Mouse (Mus musculus): ENCODE results near the gene Fgfbp3. TPM values are rescaled to one million over a fixed set of nuclear protein-coding genes. Genes with fewer than 3 reads are reported as not detected.

Fgfbp3 gene
- polyA plus RNA-seq, 1 experiment from 2014 or later, result 3.1 TPM

DNA sequence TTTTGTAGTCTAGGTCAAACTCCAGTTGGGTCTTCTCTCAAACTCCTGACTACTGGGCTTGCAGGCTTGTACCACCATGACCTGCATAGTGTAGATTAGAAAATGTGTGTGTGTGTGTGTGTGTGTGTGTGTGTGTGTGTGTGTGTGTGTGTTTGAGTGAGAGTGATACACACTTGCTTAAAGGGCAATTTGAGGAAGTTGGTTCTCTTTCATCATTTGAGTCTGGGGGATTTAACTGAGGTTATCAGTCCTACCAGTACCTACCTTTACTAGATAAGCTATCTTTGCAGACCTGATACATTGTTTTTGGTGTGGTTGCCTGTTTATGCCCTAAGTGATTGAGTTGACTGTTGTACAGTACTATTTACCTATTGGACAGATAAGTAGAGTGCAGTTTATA is 12.7 kb upstream of the Fgfbp3 start:
- ATAC-seq (ENCODE audit: insufficient read depth, low FRiP score), result no peak
- no peak overlapping the region for H3K4me2 ChIP-seq (ENCODE audit: low read depth, low read length)
- no peak overlapping the region for H3K27ac ChIP-seq (ENCODE audit: low read length)
- no peak overlapping the region for H3K9ac ChIP-seq (ENCODE audit: low read length)
- no peaks in the 10 kb centered on the region for H3K27me3 ChIP-seq (ENCODE audit: control insufficient read depth, insufficient read depth, low read length)
- peaks cover 2% of the 10 kb centered on the region for H3K4me1 ChIP-seq (ENCODE audit: control insufficient read depth, insufficient read depth, low read length)
- H3K36me3 ChIP-seq (ENCODE audit: control insufficient read depth, insufficient read depth, low read length), result no peaks in the 10 kb centered on the region
- H3K4me3 ChIP-seq (replicated peaks; ENCODE audit: low read length), result no peak overlapping the region
- no peaks in the 10 kb centered on the region for H3K9me3 ChIP-seq (replicated peaks; ENCODE audit: control insufficient read depth, low read length)

DNA sequence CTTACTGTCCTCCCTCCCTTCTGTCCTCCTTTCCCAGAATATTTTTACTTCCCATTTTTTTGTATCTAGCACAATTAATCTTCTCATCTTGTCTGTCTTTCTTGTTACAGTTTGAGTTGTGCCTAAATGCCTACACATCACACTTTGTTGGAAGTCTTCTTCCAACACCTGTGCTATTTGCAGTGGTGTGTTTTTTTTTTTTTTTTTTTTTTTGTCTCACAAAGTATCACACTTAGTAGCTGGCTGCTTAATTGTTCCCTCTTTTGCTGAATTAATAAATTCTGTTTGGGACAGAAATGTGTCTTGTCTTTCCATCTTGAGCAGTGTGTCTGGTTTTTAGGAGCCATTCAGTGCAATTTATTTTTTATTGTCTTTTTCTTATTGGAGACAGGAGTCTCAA is 10.4 kb upstream of the Fgfbp3 start:
- Histone ChIP-seq H3K9me3 (replicated peaks; ENCODE audit: control insufficient read depth, low read length) (no peaks in the 10 kb centered on the region), H3K4me2 (ENCODE audit: low read depth, low read length) (no peak overlapping the region), H3K4me3 (replicated peaks; ENCODE audit: low read length) (no peak overlapping the region), H3K27me3 (ENCODE audit: control insufficient read depth, insufficient read depth, low read length) (no peaks in the 10 kb centered on the region), H3K27ac (ENCODE audit: low read length) (no peak overlapping the region), H3K9ac (ENCODE audit: low read length) (no peak overlapping the region), H3K36me3 (ENCODE audit: control insufficient read depth, insufficient read depth, low read length) (no peaks in the 10 kb centered on the region), H3K4me1 (ENCODE audit: control insufficient read depth, insufficient read depth, low read length) (peaks cover 8% of the 10 kb centered on the region)
- no peak for ATAC-seq (ENCODE audit: insufficient read depth, low FRiP score)

DNA sequence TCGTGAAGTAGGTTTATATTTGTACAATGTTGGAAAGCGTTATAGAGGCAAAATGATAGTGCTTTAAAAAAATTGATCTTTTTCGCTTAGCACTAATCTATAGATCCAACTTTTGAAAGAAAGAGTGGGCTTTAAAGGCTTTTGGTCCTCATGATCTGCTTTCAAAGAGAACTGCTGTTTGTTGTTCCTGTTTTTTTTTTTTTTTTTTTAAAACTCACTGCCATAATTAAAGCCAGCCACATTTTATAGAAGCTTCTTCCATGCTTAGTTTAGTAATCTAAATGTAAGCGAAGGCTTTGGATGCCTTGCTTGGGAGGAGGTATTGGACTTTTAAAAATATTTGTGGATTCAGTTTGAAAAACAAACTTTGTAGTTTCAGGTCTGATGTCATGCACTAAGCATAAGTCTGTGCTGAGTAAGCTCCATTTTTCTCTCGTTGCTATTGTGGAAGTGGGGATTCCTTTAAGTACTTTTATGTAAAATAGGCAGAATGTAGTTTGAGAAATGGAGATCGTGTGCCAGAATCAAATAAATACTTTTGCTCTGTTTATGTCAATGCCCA is 8.5 kb upstream of the Fgfbp3 start:
- Histone ChIP-seq H3K36me3 (ENCODE audit: control insufficient read depth, insufficient read depth, low read length) (no peaks in the 10 kb centered on the region), H3K4me3 (replicated peaks; ENCODE audit: low read length) (peak overlapping the region; percentile 10; the same call in 1 of the 2 replicates), H3K27ac (ENCODE audit: low read length) (no peak overlapping the region), H3K9ac (ENCODE audit: low read length) (no peak overlapping the region), H3K4me2 (ENCODE audit: low read depth, low read length) (peak overlapping the region; percentile 80), H3K27me3 (ENCODE audit: control insufficient read depth, insufficient read depth, low read length) (no peaks in the 10 kb centered on the region), H3K4me1 (ENCODE audit: control insufficient read depth, insufficient read depth, low read length) (peaks cover 8% of the 10 kb centered on the region), H3K9me3 (replicated peaks; ENCODE audit: control insufficient read depth, low read length) (no peaks in the 10 kb centered on the region)
- 73% methylated on average over 6 of the region's 6 CpGs for WGBS
- no peak for ATAC-seq (ENCODE audit: insufficient read depth, low FRiP score)

GRCm38 (mm10) chr19:36926553-36927236 is 7.3 kb upstream of the Fgfbp3 start:
- Histone ChIP-seq H3K27ac (ENCODE audit: low read length) (peak overlapping the region; percentile 96), H3K9ac (ENCODE audit: low read length) (peak overlapping the region; percentile 94), H3K36me3 (ENCODE audit: control insufficient read depth, insufficient read depth, low read length) (no peaks in the 10 kb centered on the region), H3K27me3 (ENCODE audit: control insufficient read depth, insufficient read depth, low read length) (no peaks in the 10 kb centered on the region), H3K4me1 (ENCODE audit: control insufficient read depth, insufficient read depth, low read length) (peaks cover 8% of the 10 kb centered on the region), H3K9me3 (replicated peaks; ENCODE audit: control insufficient read depth, low read length) (no peaks in the 10 kb centered on the region), H3K4me3 (replicated peaks; ENCODE audit: low read length) (peak overlapping the region; percentile 94), H3K4me2 (ENCODE audit: low read depth, low read length) (peak overlapping the region; percentile 80)
- ATAC-seq (ENCODE audit: insufficient read depth, low FRiP score), result no peak
- WGBS, result under 1% methylated on average over 26 of the region's 26 CpGs

DNA sequence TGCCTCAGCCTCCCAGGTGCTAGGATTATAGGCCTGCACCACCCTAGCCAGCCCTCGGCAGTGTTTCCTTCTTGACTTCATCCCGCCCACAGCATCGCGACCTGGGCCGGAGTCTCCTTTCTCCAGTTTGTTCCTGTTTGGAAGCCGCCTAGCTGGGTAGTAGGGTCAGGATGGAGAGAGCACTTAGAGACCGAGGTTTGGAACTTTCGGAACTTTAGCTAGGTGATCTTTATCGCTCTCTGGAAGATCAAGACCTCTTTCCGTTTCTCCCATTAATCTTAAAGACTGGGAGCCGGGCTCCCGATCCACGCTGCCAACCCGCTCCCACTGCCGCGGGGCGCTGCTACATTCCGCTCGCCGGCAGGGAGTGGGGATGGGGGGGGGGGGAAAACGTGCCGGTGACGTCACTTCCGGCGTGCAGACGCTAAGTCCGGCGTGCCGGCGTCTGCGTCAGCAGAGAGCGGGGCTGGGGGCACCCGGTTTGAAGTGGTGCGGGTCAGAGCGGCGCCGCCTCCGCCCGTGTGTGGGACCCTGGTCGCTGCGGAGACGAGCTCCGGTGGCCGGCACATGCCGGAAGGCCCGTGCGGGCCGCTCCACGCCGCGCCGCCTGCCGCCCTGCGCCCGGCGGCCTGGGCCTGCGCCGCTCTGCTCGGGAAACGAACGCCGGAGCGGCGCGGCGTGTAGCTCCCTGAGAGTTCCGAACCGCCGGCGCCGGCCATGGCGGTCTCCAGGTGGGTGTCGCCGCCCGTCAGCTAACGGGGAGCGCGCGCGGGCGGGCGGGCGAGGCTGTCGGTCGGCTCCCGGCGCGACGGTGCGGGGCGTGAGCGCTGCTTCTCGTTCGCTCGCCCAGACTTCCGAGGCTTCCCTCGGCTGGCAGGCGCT is 6.5 kb upstream of the Fgfbp3 start, which contains the start of gene Btaf1:
Btaf1 (plus strand) TSS at position 409 of the 882 bp plus-strand sequence.
- Histone ChIP-seq H3K27ac (ENCODE audit: low read length) (peak within 1 kb of the TSS; percentile 96), H3K4me3 (replicated peaks; ENCODE audit: low read length) (peak within 1 kb of the TSS; percentile 94), H3K9me3 (replicated peaks; ENCODE audit: control insufficient read depth, low read length) (no peaks in the 10 kb centered on the region), H3K4me2 (ENCODE audit: low read depth, low read length) (peak within 1 kb of the TSS; percentile 80), H3K4me1 (ENCODE audit: control insufficient read depth, insufficient read depth, low read length) (peaks cover 8% of the 10 kb centered on the region), H3K36me3 (ENCODE audit: control insufficient read depth, insufficient read depth, low read length) (no peaks in the 10 kb centered on the region), H3K27me3 (ENCODE audit: control insufficient read depth, insufficient read depth, low read length) (no peaks in the 10 kb centered on the region), H3K9ac (ENCODE audit: low read length) (peak within 1 kb of the TSS; percentile 94)
- ATAC-seq (ENCODE audit: insufficient read depth, low FRiP score), result peak; percentile 97
- WGBS, result under 1% methylated on average over 89 of the region's 98 CpGs

GRCm38 (mm10) chr19:36922936-36923335 is 3.5 kb upstream of the Fgfbp3 start:
- Histone ChIP-seq H3K36me3 (ENCODE audit: control insufficient read depth, insufficient read depth, low read length) (no peaks in the 10 kb centered on the region), H3K27ac (ENCODE audit: low read length) (no peak overlapping the region), H3K9ac (ENCODE audit: low read length) (no peak overlapping the region), H3K9me3 (replicated peaks; ENCODE audit: control insufficient read depth, low read length) (no peaks in the 10 kb centered on the region), H3K4me1 (ENCODE audit: control insufficient read depth, insufficient read depth, low read length) (peaks cover 12% of the 10 kb centered on the region), H3K4me3 (replicated peaks; ENCODE audit: low read length) (no peak overlapping the region), H3K27me3 (ENCODE audit: control insufficient read depth, insufficient read depth, low read length) (no peaks in the 10 kb centered on the region), H3K4me2 (ENCODE audit: low read depth, low read length) (no peak overlapping the region)
- 62% methylated on average over 3 of the region's 3 CpGs for WGBS
- no peak for ATAC-seq (ENCODE audit: insufficient read depth, low FRiP score)

GRCm38 (mm10) chr19:36922015-36922414 is 2.6 kb upstream of the Fgfbp3 start:
- H3K27ac ChIP-seq (ENCODE audit: low read length), result no peak overlapping the region
- H3K4me3 ChIP-seq (replicated peaks; ENCODE audit: low read length), result no peak overlapping the region
- H3K9ac ChIP-seq (ENCODE audit: low read length), result no peak overlapping the region
- no peaks in the 10 kb centered on the region for H3K36me3 ChIP-seq (ENCODE audit: control insufficient read depth, insufficient read depth, low read length)
- H3K27me3 ChIP-seq (ENCODE audit: control insufficient read depth, insufficient read depth, low read length), result no peaks in the 10 kb centered on the region
- no peak for ATAC-seq (ENCODE audit: insufficient read depth, low FRiP score)
- H3K4me1 ChIP-seq (ENCODE audit: control insufficient read depth, insufficient read depth, low read length), result peaks cover 9% of the 10 kb centered on the region
- no peak overlapping the region for H3K4me2 ChIP-seq (ENCODE audit: low read depth, low read length)
- WGBS, result 12% methylated on average over 2 of the region's 2 CpGs
- no peaks in the 10 kb centered on the region for H3K9me3 ChIP-seq (replicated peaks; ENCODE audit: control insufficient read depth, low read length)

GRCm38 (mm10) chr19:36918441-36919301 is 744 bp downstream of the Fgfbp3 start:
- Histone ChIP-seq H3K36me3 (ENCODE audit: control insufficient read depth, insufficient read depth, low read length) (no peaks in the 10 kb centered on the region), H3K4me3 (replicated peaks; ENCODE audit: low read length) (peak overlapping the region; percentile 84), H3K9me3 (replicated peaks; ENCODE audit: control insufficient read depth, low read length) (no peaks in the 10 kb centered on the region), H3K4me2 (ENCODE audit: low read depth, low read length) (peak overlapping the region; percentile 82), H3K4me1 (ENCODE audit: control insufficient read depth, insufficient read depth, low read length) (peaks cover 4% of the 10 kb centered on the region; the same call in 1 of the 2 replicates), H3K9ac (ENCODE audit: low read length) (peak overlapping the region; percentile 90), H3K27me3 (ENCODE audit: control insufficient read depth, insufficient read depth, low read length) (no peaks in the 10 kb centered on the region), H3K27ac (ENCODE audit: low read length) (peak overlapping the region; percentile 90)
- peak; percentile 93 for ATAC-seq (ENCODE audit: insufficient read depth, low FRiP score)
- under 1% methylated on average over 85 of the region's 85 CpGs for WGBS
